Mouse (Mus musculus): ENCODE data around the gene Coro6. TPM values are rescaled to one million over a fixed set of nuclear protein-coding genes. Genes with fewer than 3 reads are reported as not detected.

Gene Coro6
- polyA plus RNA-seq, 1 experiment from 2014 or later: 0.25 TPM

GRCm38 (mm10) chr11:77476216-77476615 lies 14.0 kb downstream of the Coro6 start:
- no peaks in the 10 kb centered on the region for H3K27me3 ChIP-seq (ENCODE audit: insufficient read depth, low read length)
- no peaks in the 10 kb centered on the region for H3K9me3 ChIP-seq (ENCODE audit: low read length)
- WGBS: 88% methylated on average over 14 of the region's 14 CpGs
- no peak overlapping the region for H3K9ac ChIP-seq (replicated peaks; ENCODE audit: low read length)
- H3K4me2 ChIP-seq (replicated peaks; ENCODE audit: low read depth, low read length): no peak overlapping the region
- H3K27ac ChIP-seq (ENCODE audit: low read length): peak overlapping the region; percentile 41; the same call in 1 of the 2 replicates
- no peaks in the 10 kb centered on the region for H3K4me1 ChIP-seq (ENCODE audit: insufficient read depth, low read length)
- ATAC-seq (ENCODE audit: low FRiP score, low TSS enrichment): no peak
- no peak overlapping the region for H3K4me3 ChIP-seq (ENCODE audit: low read length)
- H3K36me3 ChIP-seq (ENCODE audit: insufficient read depth, low read length): peaks cover 18% of the 10 kb centered on the region

GRCm38 (mm10) chr11:77476895-77477294 lies 14.7 kb downstream of the Coro6 start:
- peaks cover 12% of the 10 kb centered on the region for H3K36me3 ChIP-seq (ENCODE audit: insufficient read depth, low read length)
- ATAC-seq (ENCODE audit: low FRiP score, low TSS enrichment): peak; percentile 65; the same call in 1 of the 2 replicates
- no peak overlapping the region for H3K4me2 ChIP-seq (replicated peaks; ENCODE audit: low read depth, low read length)
- H3K27ac ChIP-seq (ENCODE audit: low read length): peak overlapping the region; percentile 41
- H3K4me3 ChIP-seq (ENCODE audit: low read length): no peak overlapping the region
- H3K9me3 ChIP-seq (ENCODE audit: low read length): no peaks in the 10 kb centered on the region
- H3K27me3 ChIP-seq (ENCODE audit: insufficient read depth, low read length): no peaks in the 10 kb centered on the region
- H3K9ac ChIP-seq (replicated peaks; ENCODE audit: low read length): no peak overlapping the region
- H3K4me1 ChIP-seq (ENCODE audit: insufficient read depth, low read length): no peaks in the 10 kb centered on the region
- WGBS: 89% methylated on average over 6 of the region's 6 CpGs

DNA sequence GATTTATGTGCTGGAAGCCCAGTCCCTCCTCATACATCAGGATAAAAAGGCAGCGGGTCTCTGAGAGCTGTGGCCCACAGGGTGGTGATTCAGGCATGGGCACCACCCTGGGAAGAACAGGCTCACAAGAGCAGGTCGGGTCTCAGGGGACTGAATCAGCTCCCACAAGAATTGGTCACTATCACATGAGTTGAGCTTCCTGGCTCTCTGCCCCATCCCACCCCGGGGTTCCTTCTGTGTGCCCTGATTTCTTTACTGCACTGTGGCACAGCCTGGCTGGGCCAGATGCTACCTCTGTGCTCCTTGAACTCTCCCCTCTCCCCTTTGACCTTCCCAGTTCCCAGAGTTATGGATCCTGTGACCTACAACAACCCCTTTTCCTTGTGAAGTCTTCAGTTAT lies 20.8 kb downstream of the Coro6 start:
- Histone ChIP-seq H3K9me3 (ENCODE audit: low read length) (no peaks in the 10 kb centered on the region), H3K9ac (replicated peaks; ENCODE audit: low read length) (no peak overlapping the region), H3K27ac (ENCODE audit: low read length) (no peak overlapping the region), H3K4me1 (ENCODE audit: insufficient read depth, low read length) (peaks cover 17% of the 10 kb centered on the region), H3K36me3 (ENCODE audit: insufficient read depth, low read length) (no peaks in the 10 kb centered on the region), H3K4me3 (ENCODE audit: low read length) (no peak overlapping the region), H3K27me3 (ENCODE audit: insufficient read depth, low read length) (no peaks in the 10 kb centered on the region), H3K4me2 (replicated peaks; ENCODE audit: low read depth, low read length) (no peak overlapping the region)
- no peak for ATAC-seq (ENCODE audit: low FRiP score, low TSS enrichment)
- WGBS: 59% methylated on average over 3 of the region's 3 CpGs

DNA sequence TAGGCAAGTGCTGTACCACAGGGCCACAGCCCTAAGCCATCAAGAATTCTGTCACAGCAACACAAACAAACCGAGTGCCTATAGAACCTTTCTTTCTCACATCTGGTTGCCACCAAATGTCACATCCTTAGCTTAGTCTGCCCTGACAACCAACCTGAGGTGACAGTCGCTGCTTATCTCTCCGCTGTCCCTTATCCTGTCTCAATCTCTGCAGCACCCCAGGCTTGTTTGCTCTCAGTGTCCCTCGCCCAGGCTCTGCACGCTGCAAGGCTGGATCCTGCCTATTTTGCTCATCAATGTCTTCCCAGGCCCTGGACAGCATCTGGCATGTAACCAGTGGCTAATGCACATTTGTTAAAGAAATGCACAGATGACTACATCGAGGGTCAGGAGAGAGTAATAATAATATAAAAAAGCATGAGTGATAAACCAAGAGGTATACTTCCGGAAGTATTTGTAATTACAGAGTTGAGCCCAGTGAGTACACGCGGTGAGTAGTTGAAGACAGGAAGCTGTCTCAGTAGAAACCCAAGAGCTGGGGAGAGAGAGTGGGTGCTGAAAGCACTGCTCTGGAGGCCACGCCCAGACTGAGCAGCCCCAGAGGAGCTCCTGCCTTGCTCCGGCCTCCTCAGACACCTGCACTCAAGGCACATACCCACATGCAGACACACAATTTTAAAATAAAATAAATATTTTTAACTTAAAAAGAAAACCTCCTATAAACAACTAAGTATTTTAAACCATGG lies 21.5 kb downstream of the Coro6 start:
- Histone ChIP-seq H3K9ac (replicated peaks; ENCODE audit: low read length) (no peak overlapping the region), H3K4me1 (ENCODE audit: insufficient read depth, low read length) (peaks cover 23% of the 10 kb centered on the region), H3K4me3 (ENCODE audit: low read length) (no peak overlapping the region), H3K36me3 (ENCODE audit: insufficient read depth, low read length) (no peaks in the 10 kb centered on the region), H3K9me3 (ENCODE audit: low read length) (no peaks in the 10 kb centered on the region), H3K4me2 (replicated peaks; ENCODE audit: low read depth, low read length) (no peak overlapping the region), H3K27ac (ENCODE audit: low read length) (no peak overlapping the region), H3K27me3 (ENCODE audit: insufficient read depth, low read length) (no peaks in the 10 kb centered on the region)
- no peak for ATAC-seq (ENCODE audit: low FRiP score, low TSS enrichment)
- WGBS: 60% methylated on average over 11 of the region's 11 CpGs

DNA sequence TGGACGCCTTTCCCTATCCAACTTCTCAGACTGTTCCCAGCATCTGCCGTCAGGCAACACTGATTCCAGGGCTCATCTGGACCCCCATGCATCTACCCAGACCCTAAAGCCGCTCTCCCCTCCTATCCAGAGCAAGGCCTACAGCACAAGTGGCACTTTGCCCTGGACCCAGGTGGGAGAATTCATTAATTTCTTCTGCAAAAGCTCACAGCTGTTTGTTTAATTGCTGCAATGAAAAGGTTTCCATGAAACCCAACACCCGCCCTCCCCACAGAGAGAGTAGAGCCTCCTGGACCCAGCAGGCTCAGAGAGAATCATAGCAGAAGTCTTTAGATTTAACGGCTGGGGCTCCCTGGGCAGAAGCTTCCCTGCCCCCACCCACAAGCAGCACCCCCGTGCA lies 23.0 kb downstream of the Coro6 start:
- no peak overlapping the region for H3K4me2 ChIP-seq (replicated peaks; ENCODE audit: low read depth, low read length)
- no peaks in the 10 kb centered on the region for H3K36me3 ChIP-seq (ENCODE audit: insufficient read depth, low read length)
- H3K4me1 ChIP-seq (ENCODE audit: insufficient read depth, low read length): peaks cover 32% of the 10 kb centered on the region
- 38% methylated on average over 6 of the region's 6 CpGs for WGBS
- 0 out of 2 replicates have a peak overlapping the region, but pooled peaks have one; percentile 27 for H3K9ac ChIP-seq (replicated peaks; ENCODE audit: low read length)
- ATAC-seq (ENCODE audit: low FRiP score, low TSS enrichment): no peak
- no peak overlapping the region for H3K4me3 ChIP-seq (ENCODE audit: low read length)
- no peaks in the 10 kb centered on the region for H3K9me3 ChIP-seq (ENCODE audit: low read length)
- 0 out of 2 replicates have a peak overlapping the region, but pooled peaks have one; percentile 3 for H3K27ac ChIP-seq (ENCODE audit: low read length)
- H3K27me3 ChIP-seq (ENCODE audit: insufficient read depth, low read length): no peaks in the 10 kb centered on the region

DNA sequence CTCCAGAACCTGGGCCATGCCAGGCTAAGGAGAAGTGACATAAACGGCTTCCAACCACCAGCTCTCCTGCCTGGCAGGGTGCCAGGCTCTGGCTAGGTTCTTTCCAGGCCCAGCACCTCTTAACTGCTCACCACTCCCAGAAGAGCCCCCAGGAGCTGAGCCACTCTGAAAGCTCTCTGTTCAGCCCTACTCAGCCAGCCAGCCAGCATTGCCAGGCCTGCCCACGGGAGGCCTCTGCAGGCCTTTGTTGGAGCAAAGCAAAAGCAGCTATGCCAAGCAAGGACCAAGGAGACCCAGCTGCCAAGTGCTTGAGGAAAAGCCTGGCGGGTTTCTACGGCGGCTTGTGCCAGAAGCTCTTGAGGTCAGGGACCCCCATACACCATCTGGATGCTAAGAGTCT lies 24.6 kb downstream of the Coro6 start:
- no peak overlapping the region for H3K9ac ChIP-seq (replicated peaks; ENCODE audit: low read length)
- 71% methylated on average over 5 of the region's 5 CpGs for WGBS

GRCm38 (mm10) chr11:77488771-77489581 lies 26.8 kb downstream of the Coro6 start:
- peaks cover 57% of the 10 kb centered on the region for H3K4me1 ChIP-seq (ENCODE audit: insufficient read depth, low read length)
- 3% methylated on average over 52 of the region's 55 CpGs for WGBS
- ATAC-seq (ENCODE audit: low FRiP score, low TSS enrichment): no peak

More for the DNA sequence above, 24.6 kb downstream of the Coro6 start:
- no peak overlapping the region for H3K27ac ChIP-seq (ENCODE audit: low read length)
- ATAC-seq (ENCODE audit: low FRiP score, low TSS enrichment): no peak
- H3K27me3 ChIP-seq (ENCODE audit: insufficient read depth, low read length): no peaks in the 10 kb centered on the region
- H3K4me2 ChIP-seq (replicated peaks; ENCODE audit: low read depth, low read length): no peak overlapping the region
- H3K4me3 ChIP-seq (ENCODE audit: low read length): no peak overlapping the region
- H3K36me3 ChIP-seq (ENCODE audit: insufficient read depth, low read length): no peaks in the 10 kb centered on the region
- no peaks in the 10 kb centered on the region for H3K9me3 ChIP-seq (ENCODE audit: low read length)
- peaks cover 47% of the 10 kb centered on the region for H3K4me1 ChIP-seq (ENCODE audit: insufficient read depth, low read length)

DNA sequence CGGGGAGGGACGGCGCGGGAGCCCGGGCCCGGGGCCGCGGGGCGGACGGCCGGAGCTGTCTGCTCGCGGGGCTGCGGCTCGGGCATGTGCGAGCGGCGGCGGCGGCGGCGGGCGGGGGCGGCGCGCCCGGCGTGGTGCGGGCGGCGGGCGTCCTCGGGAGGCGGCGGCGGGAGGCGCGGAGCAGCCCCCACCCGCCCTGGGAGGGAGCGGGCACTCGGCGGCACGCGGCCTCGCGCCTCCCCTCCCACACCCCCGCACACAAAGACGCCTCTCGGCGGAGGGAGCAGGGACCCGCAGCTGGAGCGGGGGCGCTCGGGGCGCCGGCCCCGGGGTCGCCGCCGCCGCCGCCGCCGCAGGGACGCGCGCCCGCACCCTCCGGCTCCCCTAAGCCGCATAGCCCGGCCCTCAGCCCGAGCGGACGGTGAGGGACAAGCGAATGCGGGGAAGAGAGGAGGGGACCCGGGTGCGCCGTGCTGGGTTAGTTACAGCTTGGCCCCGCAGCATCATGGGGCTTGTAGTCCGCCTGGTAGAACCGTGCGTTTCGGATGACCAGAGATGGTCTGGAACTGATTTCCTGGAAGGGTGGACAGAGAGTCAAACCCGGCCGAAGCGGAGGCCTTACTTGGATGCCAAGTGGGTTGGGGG lies 27.5 kb downstream of the Coro6 start, which contains the start of gene Ankrd13b:
TSS of gene Ankrd13b (minus strand) at position 88 of the 645 bp plus-strand sequence.
- Histone ChIP-seq H3K27ac (ENCODE audit: low read length) (peak within 1 kb of the TSS; percentile 21; the same call in 1 of the 2 replicates), H3K27me3 (ENCODE audit: insufficient read depth, low read length) (no peaks in the 10 kb centered on the region), H3K4me1 (ENCODE audit: insufficient read depth, low read length) (peaks cover 63% of the 10 kb centered on the region), H3K4me3 (ENCODE audit: low read length) (peak within 1 kb of the TSS; percentile 91), H3K36me3 (ENCODE audit: insufficient read depth, low read length) (no peaks in the 10 kb centered on the region), H3K4me2 (replicated peaks; ENCODE audit: low read depth, low read length) (peak within 1 kb of the TSS; percentile 97), H3K9ac (replicated peaks; ENCODE audit: low read length) (peak within 1 kb of the TSS; percentile 86), H3K9me3 (ENCODE audit: low read length) (no peaks in the 10 kb centered on the region)
- ATAC-seq (ENCODE audit: low FRiP score, low TSS enrichment): peak; percentile 60
- under 1% methylated on average over 42 of the region's 87 CpGs for WGBS

More at GRCm38 (mm10) chr11:77488771-77489581, 26.8 kb downstream of the Coro6 start:
- Histone ChIP-seq H3K9ac (replicated peaks; ENCODE audit: low read length) (peak overlapping the region; percentile 86), H3K4me2 (replicated peaks; ENCODE audit: low read depth, low read length) (peak overlapping the region; percentile 97), H3K27ac (ENCODE audit: low read length) (no peak overlapping the region), H3K4me3 (ENCODE audit: low read length) (peak overlapping the region; percentile 91), H3K9me3 (ENCODE audit: low read length) (no peaks in the 10 kb centered on the region), H3K36me3 (ENCODE audit: insufficient read depth, low read length) (no peaks in the 10 kb centered on the region), H3K27me3 (ENCODE audit: insufficient read depth, low read length) (no peaks in the 10 kb centered on the region)

DNA sequence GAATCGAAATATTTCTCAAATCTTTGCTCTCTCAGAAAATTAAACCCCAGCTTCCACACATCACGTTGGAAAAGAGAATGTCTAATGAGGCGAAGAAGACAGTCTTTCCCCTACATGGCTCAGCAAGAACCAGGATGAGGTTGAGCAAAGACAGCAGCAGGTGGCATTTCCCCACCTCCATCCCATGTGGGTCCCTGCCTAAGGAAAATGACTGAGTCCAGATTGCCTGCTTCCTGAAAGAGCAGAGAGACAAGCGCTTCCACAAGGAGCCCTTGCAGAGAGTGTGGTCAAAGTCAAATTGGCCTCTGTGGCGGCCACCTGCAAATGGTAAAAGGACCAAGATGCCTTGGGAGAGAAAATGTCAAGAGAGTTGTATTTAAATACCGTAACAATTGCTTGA lies 28.2 kb downstream of the Coro6 start:
- no peak for ATAC-seq (ENCODE audit: low FRiP score, low TSS enrichment)
- Histone ChIP-seq H3K4me2 (replicated peaks; ENCODE audit: low read depth, low read length) (peak overlapping the region; percentile 97; the same call in 1 of the 2 replicates), H3K9me3 (ENCODE audit: low read length) (no peaks in the 10 kb centered on the region), H3K9ac (replicated peaks; ENCODE audit: low read length) (no peak overlapping the region), H3K36me3 (ENCODE audit: insufficient read depth, low read length) (no peaks in the 10 kb centered on the region), H3K4me3 (ENCODE audit: low read length) (0 out of 2 replicates have a peak overlapping the region, but pooled peaks have one; percentile 91), H3K4me1 (ENCODE audit: insufficient read depth, low read length) (peaks cover 65% of the 10 kb centered on the region), H3K27ac (ENCODE audit: low read length) (peak overlapping the region; percentile 21; the same call in 1 of the 2 replicates), H3K27me3 (ENCODE audit: insufficient read depth, low read length) (no peaks in the 10 kb centered on the region)
- 73% methylated on average over 6 of the region's 6 CpGs for WGBS
